Mouse (Mus musculus) urinary bladder, postnatal 25 days (tissue): ENCODE data around the gene Nr2c2ap.

ENCODE experiments used
- DNase-seq: peaks from one replicate; pipeline ENCODE4 v3.0.0; 2022; ENCODE audit warnings: low spot score

The Nr2c2ap gene

GRCm38 (mm10) chr8:70160015-70160414 lies 28.9 kb downstream of the Nr2c2ap start:
- no peak for DNase-seq

GRCm38 (mm10) chr8:70163316-70163715 lies 32.2 kb downstream of the Nr2c2ap start:
- DNase-seq: no peak

GRCm38 (mm10) chr8:70166504-70167110 lies 35.5 kb downstream of the Nr2c2ap start:
- peak; percentile 75 for DNase-seq

- no peak for DNase-seq
Measured at GRCm38 (mm10) chr8:70170116-70170515, 39.0 kb downstream of the Nr2c2ap start.

DNA sequence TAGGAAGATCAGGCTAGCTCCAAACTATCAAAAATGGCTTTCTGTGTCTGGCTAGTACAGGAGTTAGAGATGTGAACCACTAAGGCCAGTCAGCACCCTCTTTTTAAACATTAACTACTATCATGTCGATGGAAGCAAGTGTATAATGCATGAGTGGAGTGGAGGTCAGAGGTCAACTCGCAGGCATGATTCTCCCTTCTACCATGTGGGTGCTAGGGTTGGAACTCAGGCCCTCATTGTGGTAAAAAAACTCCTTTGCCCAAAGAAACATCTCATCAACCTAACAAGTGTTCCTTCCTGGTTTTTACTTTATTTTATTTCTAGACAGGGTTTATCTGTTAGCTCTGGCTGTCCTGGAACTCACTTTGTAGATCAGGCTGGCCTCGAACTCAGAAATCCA lies 39.6 kb downstream of the Nr2c2ap start:
- DNase-seq: no peak

- no peak for DNase-seq
Measured at GRCm38 (mm10) chr8:70171240-70171639, 40.1 kb downstream of the Nr2c2ap start.

DNA sequence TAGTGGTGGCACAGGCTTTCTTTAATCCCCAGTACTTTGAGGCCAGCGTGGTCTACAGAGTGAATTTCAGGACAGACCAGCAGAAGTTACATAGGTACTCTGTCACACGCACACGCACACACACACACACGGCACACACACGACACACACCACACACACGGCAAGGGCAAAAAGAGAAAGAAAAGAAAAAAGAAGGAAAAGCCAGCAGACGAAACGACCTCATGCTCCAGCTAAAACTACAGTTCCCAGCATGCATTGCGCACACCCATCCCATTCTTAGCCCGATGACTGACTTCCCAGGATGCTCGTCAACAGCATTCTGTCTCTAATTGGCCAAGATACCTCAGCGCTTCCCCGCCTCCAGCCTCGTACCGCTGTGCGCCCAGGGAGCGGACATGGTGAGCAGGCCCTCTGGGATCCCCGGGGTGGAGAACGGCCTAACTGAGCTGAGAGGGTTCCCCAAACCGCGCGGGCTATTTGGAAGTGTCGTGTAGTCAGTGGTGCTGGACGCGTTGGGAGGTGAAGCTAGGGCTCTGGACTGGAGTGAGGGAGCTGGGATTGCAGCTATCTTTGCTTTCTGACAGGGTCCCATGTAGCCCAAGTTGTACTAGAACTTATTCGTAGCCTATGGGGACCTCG lies 41.0 kb downstream of the Nr2c2ap start, which contains the start of gene Tmem161a:
Gene Tmem161a, plus strand, starts transcription at position 314 of the 639 bp plus-strand sequence.
- peak; percentile 77 for DNase-seq

- DNase-seq: no peak
Measured at GRCm38 (mm10) chr8:70173320-70173719, 42.2 kb downstream of the Nr2c2ap start.

- no peak for DNase-seq
Measured at GRCm38 (mm10) chr8:70174079-70174478, 42.9 kb downstream of the Nr2c2ap start.

GRCm38 (mm10) chr8:70178231-70178630 lies 47.1 kb downstream of the Nr2c2ap start:
- DNase-seq: no peak

DNA sequence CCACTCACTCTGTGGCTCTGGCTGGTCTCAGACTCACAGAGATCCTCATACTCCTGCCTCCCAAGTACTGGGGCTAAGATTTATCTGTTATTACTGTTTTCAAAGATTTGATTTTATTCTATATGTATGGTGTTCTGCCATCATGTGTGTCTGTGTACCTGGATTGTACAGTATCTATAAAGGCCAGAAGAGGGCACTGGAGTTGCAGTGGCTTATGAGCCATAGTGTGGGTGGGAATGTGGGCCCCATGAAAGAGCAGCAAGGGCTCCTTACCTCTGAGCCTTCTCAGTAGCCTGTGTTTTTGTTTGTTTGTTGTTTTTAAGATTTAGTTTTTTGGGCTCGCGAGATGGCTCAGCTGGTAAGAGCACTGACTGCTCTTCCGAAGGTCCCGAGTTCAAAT lies 47.9 kb downstream of the Nr2c2ap start:
- no peak for DNase-seq

- DNase-seq: no peak
Measured at GRCm38 (mm10) chr8:70181212-70181902, 50.2 kb downstream of the Nr2c2ap start.

GRCm38 (mm10) chr8:70181903-70182252 lies 50.7 kb downstream of the Nr2c2ap start:
- no peak for DNase-seq

GRCm38 (mm10) chr8:70183194-70183593 lies 52.1 kb downstream of the Nr2c2ap start:
- DNase-seq: no peak
